Mouse (Mus musculus) brain, embryonic 18.5 days (tissue): ENCODE measurements around the gene Ginm1.
"Not testable (repeated sequence)": the region's sequence is repeated elsewhere in the genome, so short reads cannot be mapped to it uniquely, and the experiment has no call there.

ENCODE experiments used
- DNase-seq: peaks from one replicate; pipeline ENCODE4 v3.0.0-alpha.2; 2012; ENCODE audit warnings: low read depth, low spot score

Ginm1 gene

GRCm38 (mm10) chr10:7809937-7810336 lies 17.3 kb upstream of the Ginm1 start:
- DNase-seq = peak; percentile 16

GRCm38 (mm10) chr10:7802519-7803140 lies 10.0 kb upstream of the Ginm1 start:
- no peak for DNase-seq

- no peak for DNase-seq
Observed at GRCm38 (mm10) chr10:7801258-7801657, 8.6 kb upstream of the Ginm1 start.

- peak; percentile 10 for DNase-seq
Observed at GRCm38 (mm10) chr10:7792254-7792750, 322 bp downstream of the Ginm1 start.

GRCm38 (mm10) chr10:7787319-7787718 lies 5.3 kb downstream of the Ginm1 start:
- DNase-seq = no peak

GRCm38 (mm10) chr10:7781214-7781613 lies 11.4 kb downstream of the Ginm1 start:
- no peak for DNase-seq

GRCm38 (mm10) chr10:7780238-7781176 lies 12.1 kb downstream of the Ginm1 start:
- peak; percentile 64 for DNase-seq

- DNase-seq = no peak
Observed at GRCm38 (mm10) chr10:7779751-7780237, 12.8 kb downstream of the Ginm1 start.

- DNase-seq = no peak
Observed at GRCm38 (mm10) chr10:7778361-7778760, 14.3 kb downstream of the Ginm1 start.

- DNase-seq = no peak
Observed at GRCm38 (mm10) chr10:7775421-7775820, 17.2 kb downstream of the Ginm1 start.

- no peak for DNase-seq
Observed at GRCm38 (mm10) chr10:7772769-7773168, 19.9 kb downstream of the Ginm1 start.

- DNase-seq = no peak
Observed at GRCm38 (mm10) chr10:7772346-7772745, 20.3 kb downstream of the Ginm1 start.

GRCm38 (mm10) chr10:7757544-7757943 lies 35.1 kb downstream of the Ginm1 start:
- no peak for DNase-seq

- no peak for DNase-seq
Observed at GRCm38 (mm10) chr10:7748752-7749151, 43.9 kb downstream of the Ginm1 start.

GRCm38 (mm10) chr10:7745528-7745927 lies 47.1 kb downstream of the Ginm1 start:
- not testable (repeated sequence) for DNase-seq

- no peak for DNase-seq
Observed at GRCm38 (mm10) chr10:7737914-7738313, 54.7 kb downstream of the Ginm1 start.

- DNase-seq = no peak
Observed at GRCm38 (mm10) chr10:7737122-7737521, 55.5 kb downstream of the Ginm1 start.

- no peak for DNase-seq
Observed at GRCm38 (mm10) chr10:7731582-7731981, 61.0 kb downstream of the Ginm1 start.

- DNase-seq = no peak
Observed at GRCm38 (mm10) chr10:7727011-7727410, 65.6 kb downstream of the Ginm1 start.

GRCm38 (mm10) chr10:7726501-7726812 lies 66.2 kb downstream of the Ginm1 start:
- DNase-seq = no peak

- peak; percentile 75 for DNase-seq
Observed at GRCm38 (mm10) chr10:7725751-7726500, 66.7 kb downstream of the Ginm1 start, which contains the start of gene Katna1. Gene Katna1 (plus strand): TSS chr10:7726000.
